Comparison of ENCODE assay signal across 8 mouse cellular contexts in the genomic region with DNA sequence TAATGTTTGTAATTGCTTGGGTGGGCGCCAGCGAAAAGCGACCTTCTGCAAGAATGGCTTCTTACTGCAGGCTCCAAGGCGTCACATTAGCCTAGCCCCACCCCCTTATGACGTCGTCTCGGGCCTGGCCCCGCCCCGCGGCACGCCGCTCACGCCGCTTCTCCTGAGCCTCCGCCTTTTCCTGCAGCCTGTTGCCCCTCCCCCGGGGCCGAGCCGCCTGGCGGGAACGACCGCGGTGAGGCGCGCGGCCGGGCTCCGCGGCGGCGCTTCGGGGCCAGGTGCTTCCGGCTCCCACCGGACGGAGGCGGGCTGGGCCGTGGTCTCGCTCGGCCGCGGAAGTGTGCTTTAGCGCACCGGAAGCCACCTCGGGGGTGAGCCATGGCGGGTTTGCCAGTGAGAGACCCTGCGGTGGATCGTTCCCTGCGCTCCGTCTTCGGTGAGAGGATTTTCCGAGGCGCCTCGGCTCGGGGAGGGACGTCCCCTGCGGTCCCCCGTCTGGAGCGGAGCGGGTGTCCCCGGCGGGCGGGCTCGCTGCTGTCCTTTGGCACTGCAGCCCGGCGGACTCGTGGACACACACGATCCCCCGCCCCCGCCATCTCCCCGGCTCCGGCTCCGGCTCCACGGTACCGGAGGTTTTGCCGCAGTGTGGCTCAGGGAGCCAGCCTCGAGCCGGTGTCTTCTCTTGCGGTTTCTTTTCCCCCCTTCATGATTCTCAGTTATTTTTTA. TPM values are rescaled to one million over a fixed set of nuclear protein-coding genes. Genes with fewer than 3 reads are reported as not detected.
DNase-seq lines count a peak whose midpoint lies in the region; ATAC-seq lines count a peak whose summit lies in the region.

A gene (plus strand): TSS at position 201 of the 726 bp plus-strand sequence.

- 23% methylated on average over 43 of the region's 77 CpGs for WGBS in hindbrain, embryonic 16.5 days
- WGBS in macrophage (ENCODE audit: missing documents) = 36% methylated on average over 31 of the region's 77 CpGs

- no peaks in the 10 kb centered on the region; the same call in 1 of the 2 replicates for H3K36me3 ChIP-seq in hindbrain, embryonic 16.5 days (ENCODE audit: control insufficient read depth, insufficient read depth, low read length)
- H3K36me3 ChIP-seq in macrophage (ENCODE audit: inconsistent target) = no peaks in the 10 kb centered on the region

- peak within 1 kb of the TSS; percentile 61 for H3K4me3 ChIP-seq in hindbrain, embryonic 16.5 days (ENCODE audit: low read length)
- peak within 1 kb of the TSS; percentile 44 for H3K4me3 ChIP-seq in macrophage (ENCODE audit: inconsistent target)

- no peaks in the 10 kb centered on the region for H3K9me3 ChIP-seq in hindbrain, embryonic 16.5 days (ENCODE audit: control insufficient read depth, low read length)

- H3K4me2 ChIP-seq in hindbrain, embryonic 16.5 days (ENCODE audit: low read length) = peak within 1 kb of the TSS; percentile 51

- peak within 1 kb of the TSS; percentile 76 for H3K9ac ChIP-seq in hindbrain, embryonic 16.5 days (ENCODE audit: low read depth, low read length)

- no peaks in the 10 kb centered on the region for H3K27me3 ChIP-seq in hindbrain, embryonic 16.5 days (replicated peaks; ENCODE audit: control insufficient read depth, insufficient read depth, low read length)

- ATAC-seq in hindbrain, embryonic 16.5 days = peak; percentile 99

- H3K27ac ChIP-seq in hindbrain, embryonic 16.5 days (ENCODE audit: low read depth, low read length) = peak within 1 kb of the TSS; percentile 88
- H3K27ac ChIP-seq in macrophage = no peak within 1 kb of the TSS

- peaks cover 2% of the 10 kb centered on the region; the same call in 1 of the 2 replicates for H3K4me1 ChIP-seq in hindbrain, embryonic 16.5 days (ENCODE audit: control insufficient read depth, insufficient read depth, low read depth, low read length)

- no peaks in the 10 kb centered on the region for H3K79me2 ChIP-seq in macrophage (ENCODE audit: inconsistent target)

- DNase-seq in T-cell, adult 2 months (ENCODE audit: low spot score) = peak; percentile 93
- DNase-seq in cerebellum, postnatal 36 days = peak; percentile 90 to 94
- peak; percentile 93 for DNase-seq in gastrocnemius, adult 18-20 months (ENCODE audit: low spot score)
- DNase-seq in left cerebral cortex, adult 18-20 months (ENCODE audit: low spot score in 2 of 2) = peak; percentile 88 to 93
- DNase-seq in right cerebral cortex, adult 18-20 months = peak; percentile 93
- peak; percentile 68 for DNase-seq in urinary bladder, postnatal 10 days (ENCODE audit: low spot score)

RNA-seq across cellular contexts. Expression of the gene that starts here (rescaled TPM):
- 1 to 10 TPM; 4.5 to 9.9 TPM for total RNA-seq in gastrocnemius, adult 18-20 months (2021)
- 65.9 and 68.2 TPM in 2 replicates for polyA plus RNA-seq in hindbrain, embryonic 16.5 days (2015; fragmentation: Nextera tagmentation; extraction: Ambion mirVana)
- 100 to 1,000 TPM; 126 to 127 TPM for total RNA-seq in left cerebral cortex, adult 18-20 months (2021)
- 10 to 100 TPM; 11.1 to 37.7 (median 14.5) TPM for total RNA-seq in macrophage (2018; cell fraction: chromatin; rRNA removed)
- 10 to 100 TPM in 25 of 26 experiments, 1 to 10 TPM in 1; 9.7 to 15.2 (median 12.3) TPM for total RNA-seq in macrophage (2018; cell fraction: cytosol; rRNA removed)
- total RNA-seq in macrophage (2018; cell fraction: nucleus; rRNA removed) = 10 to 100 TPM in 20 of 26 experiments, 1 to 10 TPM in 6; 7.5 to 33.8 (median 11.9) TPM
- polyA plus RNA-seq in macrophage (2018) = 7.9 to 19.7 TPM (median 15.5 TPM) in 3 replicates

Comparison
In these comparisons a context has a peak if more than half of its experiments do, and no peak if none do; other contexts are left out.
1. RNA of the gene that starts here (total RNA-seq): 126 to 127 TPM in left cerebral cortex, adult 18-20 months; 4.5 to 9.9 TPM in gastrocnemius, adult 18-20 months; every median in the first group is over 10 times any median in the second.
2. Peak in every context shown above with its lines, with median percentiles within 50 percentile points of each other: DNase-seq.